Mouse (Mus musculus): ENCODE data around the gene Ddit4l. TPM values are rescaled to one million over a fixed set of nuclear protein-coding genes. Genes with fewer than 3 reads are reported as not detected.
A peak's percentile ranks its signal among the peaks of the same experiment; 100 is the strongest.
"Not testable (repeated sequence)": the region's sequence is repeated elsewhere in the genome, so short reads cannot be mapped to it uniquely, and the experiment has no call there.

Gene Ddit4l
- 14.9 and 15.0 TPM in 2 replicates for polyA plus RNA-seq (2016; fragmentation: Nextera tagmentation; extraction: Ambion mirVana)

DNA sequence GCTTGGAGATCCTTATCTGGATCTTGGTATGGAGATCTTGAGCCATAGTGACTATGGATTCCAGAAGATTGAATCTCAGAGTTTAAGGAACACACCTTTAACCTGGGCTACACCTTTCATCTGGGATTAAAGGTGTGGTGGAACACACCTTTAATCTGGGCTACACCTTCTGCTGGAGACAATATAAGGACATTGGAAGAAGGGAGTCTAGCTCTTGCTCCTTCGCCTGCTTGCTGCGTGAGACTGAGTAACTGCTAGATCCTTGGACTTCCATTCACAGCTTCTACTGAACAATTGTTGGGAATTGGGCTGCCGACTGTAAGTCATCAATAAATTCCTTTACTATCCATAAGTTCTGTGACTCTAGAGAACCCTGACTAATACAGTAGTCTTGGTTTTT lies at the start of gene Ddit4l:
Ddit4l (plus strand) TSS at position 301 of the 400 bp plus-strand sequence.
- H3K36me3 ChIP-seq; H3K4me3 ChIP-seq; H3K4me2 ChIP-seq (replicated peaks); H3K9me3 ChIP-seq; ATAC-seq (ENCODE audit: low FRiP score, low read depth); H3K27ac ChIP-seq; H3K9ac ChIP-seq: not testable (repeated sequence)
- WGBS: 89% methylated on average over 3 of the region's 3 CpGs
- Histone ChIP-seq H3K27me3 (replicated peaks) (peaks cover 16% of the 10 kb centered on the region), H3K4me1 (peaks cover 11% of the 10 kb centered on the region)

DNA sequence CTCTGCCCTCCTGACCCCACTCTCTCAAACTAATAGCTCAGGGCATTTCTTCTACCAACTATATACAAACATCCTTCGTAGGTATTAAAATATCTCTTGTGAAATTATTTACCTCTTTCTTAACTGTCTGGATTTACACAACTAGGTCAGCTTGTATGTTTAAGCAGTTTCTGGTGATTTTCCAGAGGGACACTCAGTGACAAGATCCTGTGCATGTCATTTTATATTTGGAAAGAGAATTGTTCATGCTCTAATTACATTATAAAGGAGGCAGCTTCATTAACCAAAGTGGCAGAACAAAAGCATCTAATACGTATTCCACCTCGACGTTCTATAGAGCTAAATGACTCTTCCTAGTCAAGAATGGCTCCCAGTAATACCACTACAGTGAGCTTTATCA lies 45.3 kb upstream of the Ddit4l start:
- Histone ChIP-seq H3K27me3 (replicated peaks) (no peaks in the 10 kb centered on the region), H3K4me2 (replicated peaks) (no peak overlapping the region), H3K27ac (no peak overlapping the region), H3K4me3 (no peak overlapping the region), H3K36me3 (no peaks in the 10 kb centered on the region), H3K9ac (no peak overlapping the region), H3K4me1 (no peaks in the 10 kb centered on the region), H3K9me3 (no peaks in the 10 kb centered on the region)
- no peak for ATAC-seq (ENCODE audit: low FRiP score, low read depth)
- 80% methylated on average over 4 of the region's 4 CpGs for WGBS

DNA sequence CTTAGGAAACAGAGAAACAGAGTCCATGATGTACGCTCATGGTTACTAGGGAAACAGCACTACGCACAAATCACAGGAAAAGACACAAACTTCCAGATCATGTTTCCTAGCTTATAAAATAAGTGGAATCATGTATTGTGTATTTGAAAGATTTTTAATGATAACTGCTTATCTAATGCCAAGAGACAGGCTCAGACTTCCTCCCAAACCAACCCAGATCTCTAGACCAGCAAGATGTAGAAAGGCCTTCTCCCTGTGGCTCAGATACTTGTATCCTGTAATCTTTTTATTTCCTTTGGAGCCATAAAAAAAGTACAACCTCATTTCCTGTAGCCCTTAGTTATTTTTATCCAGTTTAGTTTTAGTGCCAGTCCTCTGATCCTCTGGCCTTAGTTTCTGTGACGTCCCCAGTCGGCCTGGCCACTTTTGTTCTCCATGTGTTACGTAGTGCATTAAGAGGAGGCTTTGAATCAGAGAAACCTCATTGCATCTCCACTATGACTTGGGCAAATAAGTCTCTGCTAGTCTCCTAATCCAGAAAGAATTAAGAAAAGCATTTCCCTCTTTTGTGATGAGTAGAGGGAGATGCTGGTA lies 34.9 kb upstream of the Ddit4l start:
- WGBS: 90% methylated on average over 5 of the region's 5 CpGs
- Histone ChIP-seq H3K4me2 (replicated peaks) (no peak overlapping the region), H3K4me1 (no peaks in the 10 kb centered on the region), H3K36me3 (no peaks in the 10 kb centered on the region), H3K9ac (no peak overlapping the region), H3K9me3 (no peaks in the 10 kb centered on the region), H3K4me3 (no peak overlapping the region), H3K27ac (no peak overlapping the region), H3K27me3 (replicated peaks) (no peaks in the 10 kb centered on the region)
- no peak for ATAC-seq (ENCODE audit: low FRiP score, low read depth)

DNA sequence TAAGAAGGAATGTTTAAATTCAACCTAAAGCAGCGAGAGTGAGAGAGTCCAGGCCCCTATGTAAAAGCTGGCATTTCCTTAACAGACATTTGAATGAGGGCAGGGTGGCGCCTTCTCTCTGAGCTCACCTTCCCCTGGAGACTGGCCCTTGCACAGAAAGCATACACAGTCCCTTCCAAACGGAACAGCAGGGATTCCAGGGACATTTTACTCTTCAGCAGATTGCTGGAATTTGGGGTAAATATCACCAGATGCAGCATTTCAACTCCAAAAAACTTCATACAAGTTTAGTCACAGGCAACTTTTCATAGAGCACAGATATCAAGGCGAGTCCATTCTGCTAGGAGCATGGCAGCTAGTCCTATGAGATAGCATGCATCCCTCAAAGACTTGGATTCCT lies 31.6 kb upstream of the Ddit4l start:
- WGBS: 79% methylated on average over 4 of the region's 4 CpGs
- Histone ChIP-seq H3K4me2 (replicated peaks) (no peak overlapping the region), H3K27ac (no peak overlapping the region), H3K36me3 (no peaks in the 10 kb centered on the region), H3K4me1 (no peaks in the 10 kb centered on the region), H3K4me3 (no peak overlapping the region), H3K9ac (no peak overlapping the region), H3K9me3 (no peaks in the 10 kb centered on the region), H3K27me3 (replicated peaks) (no peaks in the 10 kb centered on the region)
- no peak for ATAC-seq (ENCODE audit: low FRiP score, low read depth)

GRCm38 (mm10) chr3:137594332-137594905 lies 27.0 kb upstream of the Ddit4l start:
- H3K9ac ChIP-seq: no peak overlapping the region
- no peak for ATAC-seq (ENCODE audit: low FRiP score, low read depth)
- no peaks in the 10 kb centered on the region for H3K36me3 ChIP-seq
- H3K27me3 ChIP-seq (replicated peaks): no peaks in the 10 kb centered on the region
- H3K9me3 ChIP-seq: no peaks in the 10 kb centered on the region
- H3K4me2 ChIP-seq (replicated peaks): no peak overlapping the region
- no peak overlapping the region for H3K4me3 ChIP-seq
- H3K4me1 ChIP-seq: no peaks in the 10 kb centered on the region
- no peak overlapping the region for H3K27ac ChIP-seq
- WGBS: 42% methylated on average over 4 of the region's 4 CpGs

GRCm38 (mm10) chr3:137608918-137609435 lies 12.4 kb upstream of the Ddit4l start:
- no peaks in the 10 kb centered on the region for H3K27me3 ChIP-seq (replicated peaks)
- H3K27ac ChIP-seq: no peak overlapping the region
- no peak overlapping the region for H3K4me2 ChIP-seq (replicated peaks)
- WGBS: 72% methylated on average over 1 of the region's 1 CpGs
- no peaks in the 10 kb centered on the region for H3K9me3 ChIP-seq
- no peaks in the 10 kb centered on the region for H3K36me3 ChIP-seq
- no peaks in the 10 kb centered on the region for H3K4me1 ChIP-seq
- H3K4me3 ChIP-seq: no peak overlapping the region
- no peak for ATAC-seq (ENCODE audit: low FRiP score, low read depth)
- no peak overlapping the region for H3K9ac ChIP-seq

GRCm38 (mm10) chr3:137610457-137611109 lies 10.8 kb upstream of the Ddit4l start:
- no peak for ATAC-seq (ENCODE audit: low FRiP score, low read depth)
- WGBS: 93% methylated on average over 6 of the region's 6 CpGs
- no peak overlapping the region for H3K27ac ChIP-seq
- H3K4me1 ChIP-seq: no peaks in the 10 kb centered on the region
- H3K4me2 ChIP-seq (replicated peaks): no peak overlapping the region
- H3K36me3 ChIP-seq: no peaks in the 10 kb centered on the region
- H3K4me3 ChIP-seq: no peak overlapping the region
- no peaks in the 10 kb centered on the region for H3K27me3 ChIP-seq (replicated peaks)
- H3K9ac ChIP-seq: no peak overlapping the region
- no peaks in the 10 kb centered on the region for H3K9me3 ChIP-seq

DNA sequence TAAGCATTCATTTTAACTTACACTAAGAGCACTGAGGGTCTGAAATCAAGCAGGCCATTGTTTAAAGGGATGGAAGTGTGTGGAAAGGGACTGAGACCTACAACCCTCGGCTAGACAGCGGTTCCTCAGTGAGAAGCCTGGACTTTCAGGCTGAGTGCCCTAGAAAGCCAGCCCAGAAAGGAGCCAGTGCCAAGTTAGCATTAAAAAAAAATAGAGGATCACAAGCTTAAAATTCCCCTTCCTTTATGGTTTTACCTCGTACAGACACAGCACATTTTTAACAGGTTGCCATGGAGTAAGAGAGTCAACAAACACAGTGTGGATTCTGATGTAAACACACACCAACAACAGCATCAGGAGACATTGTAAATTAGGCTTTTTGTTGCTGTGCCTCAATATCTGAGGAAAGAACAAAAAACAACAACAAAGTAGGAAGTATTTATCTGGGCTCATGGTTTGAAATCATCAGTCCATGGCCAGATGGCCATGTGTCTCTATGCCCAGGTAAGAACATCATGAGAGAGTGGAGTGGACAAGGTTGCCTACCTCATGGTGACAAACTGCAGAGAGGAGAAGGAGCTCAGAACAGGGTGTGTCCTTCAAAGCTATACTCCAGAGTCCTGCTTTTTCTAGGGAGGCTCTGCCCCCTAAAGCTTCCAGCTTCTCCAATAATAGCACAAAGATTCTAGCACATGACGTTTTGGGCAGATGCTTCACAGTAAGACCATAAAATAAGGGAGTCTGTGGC lies 10.1 kb upstream of the Ddit4l start:
- WGBS: 69% methylated on average over 4 of the region's 4 CpGs
- ATAC-seq (ENCODE audit: low FRiP score, low read depth): no peak
- Histone ChIP-seq H3K9ac (no peak overlapping the region), H3K4me3 (no peak overlapping the region), H3K36me3 (no peaks in the 10 kb centered on the region), H3K27me3 (replicated peaks) (no peaks in the 10 kb centered on the region), H3K4me1 (no peaks in the 10 kb centered on the region), H3K27ac (no peak overlapping the region), H3K9me3 (no peaks in the 10 kb centered on the region), H3K4me2 (replicated peaks) (no peak overlapping the region)

GRCm38 (mm10) chr3:137611981-137612380 lies 9.4 kb upstream of the Ddit4l start:
- WGBS: 80% methylated on average over 2 of the region's 2 CpGs
- H3K4me3 ChIP-seq: no peak overlapping the region
- no peak overlapping the region for H3K4me2 ChIP-seq (replicated peaks)
- H3K27me3 ChIP-seq (replicated peaks): no peaks in the 10 kb centered on the region
- no peaks in the 10 kb centered on the region for H3K9me3 ChIP-seq
- H3K4me1 ChIP-seq: no peaks in the 10 kb centered on the region
- no peak overlapping the region for H3K9ac ChIP-seq
- H3K36me3 ChIP-seq: no peaks in the 10 kb centered on the region
- H3K27ac ChIP-seq: no peak overlapping the region
- ATAC-seq (ENCODE audit: low FRiP score, low read depth): no peak

- H3K27ac ChIP-seq: no peak overlapping the region
- H3K4me3 ChIP-seq: no peak overlapping the region
- WGBS: 90% methylated on average over 5 of the region's 5 CpGs
- no peak for ATAC-seq (ENCODE audit: low FRiP score, low read depth)
- H3K27me3 ChIP-seq (replicated peaks): peaks cover 16% of the 10 kb centered on the region
- no peaks in the 10 kb centered on the region for H3K36me3 ChIP-seq
- H3K9me3 ChIP-seq: no peaks in the 10 kb centered on the region
- no peak overlapping the region for H3K4me2 ChIP-seq (replicated peaks)
- H3K4me1 ChIP-seq: peaks cover 11% of the 10 kb centered on the region
- no peak overlapping the region for H3K9ac ChIP-seq
Measured at GRCm38 (mm10) chr3:137620540-137620939, 872 bp upstream of the Ddit4l start.

DNA sequence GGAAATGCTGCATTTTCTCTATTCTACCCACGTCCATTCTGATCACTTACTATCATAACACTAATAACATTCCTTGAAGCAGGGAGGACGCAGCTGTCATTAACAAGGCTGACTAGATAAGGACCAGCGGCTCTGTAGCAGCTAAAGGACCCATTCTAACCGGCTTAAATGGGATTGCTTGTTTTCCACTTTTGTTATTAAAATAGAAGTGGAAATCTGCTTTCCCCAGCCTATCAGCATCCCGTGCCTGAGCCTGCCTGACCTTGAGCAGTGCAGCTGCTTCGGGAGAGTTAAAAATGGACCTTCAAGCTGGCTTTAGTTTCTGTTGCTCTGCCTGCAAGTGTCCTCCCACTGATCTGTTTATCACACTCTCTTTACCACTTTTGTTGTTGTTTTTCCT lies 679 bp downstream of the Ddit4l start:
- Histone ChIP-seq H3K4me2 (replicated peaks) (no peak overlapping the region), H3K27me3 (replicated peaks) (peaks cover 16% of the 10 kb centered on the region), H3K4me3 (no peak overlapping the region), H3K4me1 (peaks cover 11% of the 10 kb centered on the region), H3K27ac (no peak overlapping the region), H3K9me3 (no peaks in the 10 kb centered on the region), H3K9ac (no peak overlapping the region), H3K36me3 (no peaks in the 10 kb centered on the region)
- no peak for ATAC-seq (ENCODE audit: low FRiP score, low read depth)
- WGBS: 51% methylated on average over 6 of the region's 6 CpGs

DNA sequence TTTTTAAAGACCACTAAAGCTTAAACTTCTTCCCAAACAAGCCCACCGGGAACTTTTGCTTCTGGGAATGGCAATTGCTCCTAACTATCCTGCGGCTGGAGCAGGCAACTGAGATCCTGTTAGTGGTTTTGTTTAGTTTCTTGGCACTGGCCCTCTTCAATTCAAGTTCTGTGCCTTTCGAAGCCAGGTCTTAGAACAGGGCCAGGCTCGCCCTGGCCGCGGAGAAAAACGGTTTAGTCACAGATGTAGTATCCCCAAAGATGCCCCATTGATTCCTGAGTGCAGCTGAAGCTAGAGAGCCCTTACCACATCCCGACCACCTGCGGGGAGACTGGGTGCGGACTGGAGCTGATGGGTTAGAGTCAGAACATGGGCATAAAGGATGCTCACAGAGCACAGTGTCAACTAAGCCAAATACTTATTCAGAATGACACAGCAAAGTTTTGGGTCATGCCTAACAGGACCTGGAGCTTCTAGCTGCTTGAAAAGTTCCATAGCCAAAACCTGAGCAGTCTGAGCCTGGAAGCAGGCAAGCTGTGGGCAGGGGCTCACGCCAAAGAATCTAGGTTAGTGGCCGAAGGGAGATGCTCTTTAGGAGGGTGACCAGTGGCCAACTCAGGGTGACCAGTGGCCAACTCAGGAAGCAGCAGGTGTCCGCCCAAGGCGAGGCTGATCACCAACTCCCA lies 1.6 kb downstream of the Ddit4l start:
- peak; percentile 18 for ATAC-seq (ENCODE audit: low FRiP score, low read depth)
- Histone ChIP-seq H3K4me3 (peak overlapping the region; percentile 41), H3K9ac (peak overlapping the region; percentile 48; the same call in 1 of the 2 replicates), H3K9me3 (no peaks in the 10 kb centered on the region), H3K27me3 (replicated peaks) (peaks cover 16% of the 10 kb centered on the region), H3K36me3 (no peaks in the 10 kb centered on the region), H3K4me2 (replicated peaks) (peak overlapping the region; percentile 84), H3K4me1 (peaks cover 11% of the 10 kb centered on the region), H3K27ac (no peak overlapping the region)
- 29% methylated on average over 14 of the region's 14 CpGs for WGBS

All from neural tube, embryonic 12.5 days (tissue).